Mouse (Mus musculus) stomach, embryonic 16.5 days (tissue): ENCODE data around the gene Polr2l. TPM values are rescaled to one million over a fixed set of nuclear protein-coding genes. Genes with fewer than 3 reads are reported as not detected.

ENCODE experiments used
- ATAC-seq: fragments of 200-750 bp; cut with Nextera tagmentation; 2 replicates; pipeline ENCODE4 v1.8.0; 2017; ENCODE audit warnings: moderate number of reproducible peaks, moderate TSS enrichment; ENCODE audit not compliant: insufficient read depth, low FRiP score
- H3K27ac ChIP-seq: fragments of 300-500 bp; sonication (generic); 2 replicates; pipeline ENCODE4 v1.5.1; 2014; ENCODE audit warnings: low read length
- H3K27me3 ChIP-seq: fragments of 300-500 bp; sonication (generic); 2 replicates; pipeline ENCODE4 v1.6.1; 2014; ENCODE audit warnings: low read length, control low read depth, mixed read lengths; ENCODE audit not compliant: control insufficient read depth, insufficient read depth
- H3K36me3 ChIP-seq: fragments of 300-500 bp; sonication (generic); 2 replicates; pipeline ENCODE4 v1.6.1; 2014; ENCODE audit warnings: low read length; ENCODE audit not compliant: control insufficient read depth, insufficient read depth
- H3K4me1 ChIP-seq: fragments of 300-500 bp; sonication (generic); 2 replicates; pipeline ENCODE4 v1.6.1; 2014; ENCODE audit warnings: low read length, control low read depth, mixed read lengths; ENCODE audit not compliant: control insufficient read depth, insufficient read depth
- H3K4me2 ChIP-seq: fragments of 300-500 bp; sonication (generic); 2 replicates; pipeline ENCODE4 v1.6.1; 2014; ENCODE audit warnings: low read depth, low read length, mixed read lengths
- H3K4me3 ChIP-seq: fragments of 300-500 bp; sonication (generic); replicated peaks from 2 replicates; pipeline ENCODE4 v1.5.1; 2014; ENCODE audit warnings: mild to moderate bottlenecking, low read length
- H3K9ac ChIP-seq: fragments of 300-500 bp; sonication (generic); 2 replicates; pipeline ENCODE4 v1.6.1; 2014; ENCODE audit warnings: low read length
- H3K9me3 ChIP-seq: fragments of 300-500 bp; sonication (generic); replicated peaks from 2 replicates; pipeline ENCODE4 v1.6.1; 2016; ENCODE audit warnings: low read length, control low read depth; ENCODE audit not compliant: control insufficient read depth
- WGBS: fragments of 180-500 bp; shearing (Covaris S2); extraction: QIAGEN DNeasy Blood & Tissue Kit; methylation state at CpG from one replicate; pipeline ENCODE4 v1.1.7; 2014; 5-methylcytosine and 5-hydroxymethylcytosine counted together
- polyA plus RNA-seq: library from polyadenylated mRNA; unstranded; fragments of >200 nt; fragmentation: Nextera tagmentation; extraction: Ambion mirVana; gene quantifications from 2 replicates; pipeline ENCODE4 v1.2.1, GENCODE M21; 2015

Gene Polr2l
- polyA plus RNA-seq = 62.4 and 63.1 TPM in 2 replicates

DNA sequence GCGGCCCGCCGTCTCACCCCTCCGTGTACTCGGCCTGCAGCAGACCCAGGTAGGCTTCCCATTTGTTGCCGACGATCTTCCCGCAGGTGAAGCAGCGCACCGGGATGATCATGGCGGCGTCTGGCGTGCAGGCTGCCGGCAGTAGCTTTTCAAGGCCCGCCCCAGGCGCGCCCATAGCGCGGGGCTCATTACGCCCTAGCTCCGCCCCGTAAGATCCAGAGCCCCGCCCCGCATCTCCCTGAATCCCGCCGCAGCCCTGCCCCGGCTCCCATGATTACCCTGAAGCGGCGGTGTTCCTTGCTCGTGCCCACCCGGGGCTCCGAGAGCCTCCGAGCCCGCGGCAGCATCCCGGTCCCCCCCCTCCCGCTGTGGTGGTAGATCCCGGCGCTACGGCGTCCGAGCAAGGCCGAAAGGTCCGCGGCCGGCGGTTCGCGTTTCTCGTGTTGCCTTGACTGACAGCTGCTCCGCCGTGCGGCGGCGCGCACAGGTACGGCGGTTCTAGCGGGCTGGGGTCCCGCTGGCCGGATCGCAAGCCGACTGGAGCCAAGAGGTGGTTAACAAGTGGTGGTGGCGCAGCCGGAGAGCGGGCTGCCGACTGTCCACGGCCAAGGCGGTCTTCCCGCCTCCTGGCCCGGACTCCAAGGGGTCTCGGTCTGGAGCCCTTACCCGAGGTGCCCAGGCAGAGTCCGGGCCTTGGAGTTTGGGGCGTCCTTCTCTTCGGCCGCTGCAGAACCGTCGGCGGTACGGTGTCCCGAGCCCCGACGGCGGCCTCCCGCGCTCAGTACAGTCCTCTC, at the start of gene Polr2l, which contains the start of gene Tspan4:
TSS of gene Polr2l (minus strand) at position 122 of the 794 bp plus-strand sequence.
TSS of gene Tspan4 (plus strand) at position 230 of the 794 bp plus-strand sequence.
- Histone ChIP-seq H3K27ac (peak within 1 kb of the TSS; percentile 97), H3K27me3 (no peaks in the 10 kb centered on the region), H3K9ac (peak within 1 kb of the TSS; percentile 82), H3K36me3 (peaks cover 6% of the 10 kb centered on the region; the same call in 1 of the 2 replicates), H3K4me1 (peaks cover 36% of the 10 kb centered on the region), H3K9me3 (no peaks in the 10 kb centered on the region), H3K4me3 (peak within 1 kb of the TSS; percentile 72), H3K4me2 (peak within 1 kb of the TSS; percentile 81)
- WGBS = under 1% methylated on average over 86 of the region's 87 CpGs
- peak; percentile 72 for ATAC-seq

DNA sequence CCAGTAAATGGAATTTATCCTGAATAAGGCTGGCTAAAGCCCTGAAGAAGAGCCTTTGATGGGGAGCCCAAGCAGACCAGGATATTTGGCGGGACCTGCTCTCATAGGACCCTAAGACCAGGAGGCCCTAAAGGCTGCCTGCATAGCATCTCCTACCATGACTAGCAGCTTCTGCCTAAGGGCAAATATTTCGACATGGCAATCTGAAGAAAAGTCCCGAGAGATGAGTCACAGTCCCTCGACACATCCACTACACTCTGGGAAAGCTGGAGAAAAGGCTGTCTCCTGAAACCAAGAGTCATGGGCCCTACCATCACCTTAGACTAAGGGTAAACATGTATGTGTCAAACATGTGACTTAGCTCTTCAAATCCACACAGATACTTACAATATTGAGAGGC, 49.3 kb upstream of the Polr2l start:
- no peaks in the 10 kb centered on the region for H3K27me3 ChIP-seq
- H3K36me3 ChIP-seq = peaks cover 5% of the 10 kb centered on the region; the same call in 1 of the 2 replicates
- no peak overlapping the region for H3K27ac ChIP-seq
- no peak overlapping the region for H3K9ac ChIP-seq
- H3K9me3 ChIP-seq = no peaks in the 10 kb centered on the region
- 85% methylated on average over 4 of the region's 4 CpGs for WGBS
- H3K4me2 ChIP-seq = no peak overlapping the region
- ATAC-seq = no peak
- H3K4me1 ChIP-seq = no peaks in the 10 kb centered on the region
- no peak overlapping the region for H3K4me3 ChIP-seq

DNA sequence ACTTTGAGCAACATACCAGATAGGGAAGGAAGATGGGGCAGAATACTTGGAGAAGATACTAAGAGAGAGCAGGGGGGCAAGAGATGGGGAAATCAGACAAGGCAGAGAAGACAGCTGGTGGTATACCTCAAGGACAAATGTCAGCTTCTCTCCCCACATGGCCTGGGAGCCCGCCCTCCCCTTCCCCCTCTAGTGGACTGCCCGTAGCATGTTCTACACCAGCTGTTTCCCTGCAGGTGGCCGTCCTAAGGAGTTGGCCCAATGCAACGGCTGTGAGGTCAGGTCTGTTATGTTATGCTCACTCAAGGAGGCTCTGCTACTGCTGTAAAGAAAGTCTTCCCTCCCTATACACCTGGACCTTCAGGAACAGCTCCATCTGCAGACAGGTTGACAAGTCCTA, 48.1 kb upstream of the Polr2l start:
- ATAC-seq = no peak
- H3K36me3 ChIP-seq = peaks cover 5% of the 10 kb centered on the region; the same call in 1 of the 2 replicates

DNA sequence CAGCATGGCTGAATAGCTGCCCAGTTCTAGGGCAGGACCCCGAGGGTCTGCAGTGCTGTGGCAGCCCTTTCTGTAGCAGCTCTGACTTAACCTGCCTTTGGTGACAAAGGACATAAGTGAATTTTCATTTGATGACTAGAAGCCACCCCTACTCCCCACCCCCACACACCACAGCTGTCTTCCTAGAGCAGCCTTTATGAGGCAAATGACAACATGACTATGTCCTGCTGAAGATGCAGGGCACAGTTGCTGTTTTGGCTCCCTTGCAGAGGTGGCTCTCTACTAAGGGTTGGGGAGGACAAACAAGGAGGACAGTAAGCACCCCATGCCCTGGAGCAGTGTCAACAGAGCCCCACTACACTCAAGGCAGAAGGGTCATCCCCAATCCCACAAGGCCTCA, 44.9 kb upstream of the Polr2l start:
- Histone ChIP-seq H3K4me2 (no peak overlapping the region), H3K27ac (no peak overlapping the region), H3K9ac (no peak overlapping the region), H3K4me1 (no peaks in the 10 kb centered on the region), H3K36me3 (peaks cover 5% of the 10 kb centered on the region; the same call in 1 of the 2 replicates), H3K4me3 (no peak overlapping the region), H3K27me3 (no peaks in the 10 kb centered on the region), H3K9me3 (no peaks in the 10 kb centered on the region)
- ATAC-seq = no peak
- 89% methylated on average over 1 of the region's 1 CpGs for whole genome bisulfite sequencing

More for the DNA sequence above, 48.1 kb upstream of the Polr2l start:
- 44% methylated on average over 4 of the region's 4 CpGs for WGBS
- no peaks in the 10 kb centered on the region for H3K27me3 ChIP-seq
- H3K27ac ChIP-seq = no peak overlapping the region
- H3K4me2 ChIP-seq = no peak overlapping the region
- no peak overlapping the region for H3K4me3 ChIP-seq
- H3K9ac ChIP-seq = no peak overlapping the region
- H3K9me3 ChIP-seq = no peaks in the 10 kb centered on the region
- no peaks in the 10 kb centered on the region for H3K4me1 ChIP-seq

DNA sequence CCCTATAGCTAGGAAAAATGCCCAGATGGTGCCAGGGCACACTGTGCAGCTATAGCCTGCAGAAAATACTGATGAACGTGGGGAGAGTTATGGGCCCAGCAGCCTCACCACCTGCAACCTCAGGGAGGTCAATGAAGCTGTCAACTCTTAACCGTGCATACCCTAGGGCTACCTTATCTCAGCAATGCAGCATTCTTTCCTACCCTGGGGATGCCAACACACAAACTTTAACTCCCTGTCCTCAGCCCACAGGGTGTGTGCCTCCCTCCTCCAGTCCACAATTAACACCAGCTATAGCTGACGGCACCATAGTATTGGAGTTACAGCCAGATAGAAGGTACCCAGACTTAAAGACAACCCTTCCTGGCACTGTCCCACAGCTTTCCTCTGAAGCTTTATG, 44.0 kb upstream of the Polr2l start:
- Histone ChIP-seq H3K4me1 (no peaks in the 10 kb centered on the region), H3K36me3 (peaks cover 5% of the 10 kb centered on the region; the same call in 1 of the 2 replicates), H3K4me2 (no peak overlapping the region), H3K27me3 (no peaks in the 10 kb centered on the region), H3K27ac (no peak overlapping the region), H3K9me3 (no peaks in the 10 kb centered on the region), H3K4me3 (no peak overlapping the region), H3K9ac (no peak overlapping the region)
- ATAC-seq = no peak
- WGBS = 77% methylated on average over 3 of the region's 3 CpGs

DNA sequence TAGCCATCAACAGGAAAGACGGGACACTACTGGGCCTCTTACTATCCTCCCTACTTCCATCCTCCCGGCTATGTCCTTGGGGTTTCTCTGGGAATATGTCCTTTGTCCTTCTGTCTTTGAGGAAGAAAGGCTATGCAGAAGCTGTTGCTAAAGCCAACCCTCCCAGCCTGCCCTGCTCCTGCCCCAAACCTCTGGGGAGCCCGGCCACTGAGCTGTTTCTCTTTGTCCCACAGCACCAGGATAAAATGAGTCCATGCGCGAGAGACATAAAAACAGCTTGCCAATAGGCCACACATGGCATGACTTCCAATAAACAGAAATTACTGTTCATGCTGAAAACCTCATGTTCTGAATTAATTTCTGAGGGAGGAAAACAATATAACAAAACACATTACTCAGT, 43.4 kb upstream of the Polr2l start:
- no peaks in the 10 kb centered on the region for H3K27me3 ChIP-seq
- H3K9ac ChIP-seq = no peak overlapping the region
- H3K4me2 ChIP-seq = no peak overlapping the region
- H3K9me3 ChIP-seq = no peaks in the 10 kb centered on the region
- H3K4me1 ChIP-seq = no peaks in the 10 kb centered on the region
- ATAC-seq = no peak
- no peak overlapping the region for H3K27ac ChIP-seq
- peaks cover 5% of the 10 kb centered on the region; the same call in 1 of the 2 replicates for H3K36me3 ChIP-seq
- no peak overlapping the region for H3K4me3 ChIP-seq
- 90% methylated on average over 5 of the region's 5 CpGs for WGBS

DNA sequence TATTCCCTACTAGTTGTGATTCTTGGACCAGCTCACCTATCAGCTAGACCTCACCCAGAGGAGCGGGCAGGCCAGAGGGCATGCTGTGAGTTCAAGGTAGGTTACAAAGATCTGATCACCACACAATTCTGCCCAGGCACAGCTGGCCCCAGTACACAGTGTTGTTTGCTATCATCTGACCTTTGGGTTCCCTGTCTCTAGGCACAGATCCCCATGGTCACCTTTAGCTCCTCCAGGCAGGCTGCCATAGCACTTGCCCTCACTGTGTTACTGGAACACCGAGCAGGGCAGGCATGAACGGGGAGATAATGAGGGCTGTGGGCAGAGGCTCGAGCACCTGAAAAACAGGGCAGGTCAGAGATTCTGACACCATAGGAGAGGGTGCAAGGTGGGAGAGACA, 42.7 kb upstream of the Polr2l start:
- no peak overlapping the region for H3K4me3 ChIP-seq
- WGBS = 85% methylated on average over 4 of the region's 4 CpGs
- peaks cover 5% of the 10 kb centered on the region; the same call in 1 of the 2 replicates for H3K36me3 ChIP-seq
- H3K27ac ChIP-seq = no peak overlapping the region
- no peak overlapping the region for H3K9ac ChIP-seq
- H3K27me3 ChIP-seq = no peaks in the 10 kb centered on the region
- no peak; the same call in 1 of the 2 replicates for ATAC-seq
- no peaks in the 10 kb centered on the region for H3K4me1 ChIP-seq
- no peak overlapping the region for H3K4me2 ChIP-seq
- no peaks in the 10 kb centered on the region for H3K9me3 ChIP-seq

DNA sequence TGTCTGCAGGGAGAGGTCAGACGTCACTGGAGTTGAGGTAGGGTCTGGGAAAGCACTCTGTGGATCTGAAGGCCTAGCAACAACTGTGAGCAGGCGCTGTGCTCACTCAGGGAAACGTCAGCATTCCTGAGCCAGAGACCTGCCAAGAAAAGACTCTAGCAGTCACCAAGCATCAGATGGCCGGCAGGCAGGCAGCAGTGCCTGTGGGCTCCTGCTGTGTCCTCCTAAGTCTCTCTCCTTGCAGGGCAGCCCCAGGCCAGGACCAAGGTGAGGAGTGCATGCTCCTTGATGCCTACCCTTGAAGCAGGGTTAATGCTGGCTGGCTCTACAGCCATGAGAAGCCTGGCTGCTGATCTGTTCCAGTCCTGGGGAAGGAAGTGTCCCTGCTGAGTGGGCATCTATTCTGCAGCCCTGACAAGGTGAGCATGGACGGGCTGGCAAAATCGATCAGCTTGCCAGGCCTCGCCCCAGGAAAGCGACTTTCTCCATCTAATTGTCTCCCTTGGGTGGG, 35.8 kb upstream of the Polr2l start:
- H3K27ac ChIP-seq = no peak overlapping the region
- H3K4me2 ChIP-seq = no peak overlapping the region
- no peaks in the 10 kb centered on the region for H3K36me3 ChIP-seq
- no peak for ATAC-seq
- no peaks in the 10 kb centered on the region for H3K9me3 ChIP-seq
- 75% methylated on average over 8 of the region's 8 CpGs for WGBS
- H3K27me3 ChIP-seq = no peaks in the 10 kb centered on the region
- no peak overlapping the region for H3K4me3 ChIP-seq
- no peaks in the 10 kb centered on the region for H3K4me1 ChIP-seq
- no peak overlapping the region; the same call in 1 of the 2 replicates for H3K9ac ChIP-seq

DNA sequence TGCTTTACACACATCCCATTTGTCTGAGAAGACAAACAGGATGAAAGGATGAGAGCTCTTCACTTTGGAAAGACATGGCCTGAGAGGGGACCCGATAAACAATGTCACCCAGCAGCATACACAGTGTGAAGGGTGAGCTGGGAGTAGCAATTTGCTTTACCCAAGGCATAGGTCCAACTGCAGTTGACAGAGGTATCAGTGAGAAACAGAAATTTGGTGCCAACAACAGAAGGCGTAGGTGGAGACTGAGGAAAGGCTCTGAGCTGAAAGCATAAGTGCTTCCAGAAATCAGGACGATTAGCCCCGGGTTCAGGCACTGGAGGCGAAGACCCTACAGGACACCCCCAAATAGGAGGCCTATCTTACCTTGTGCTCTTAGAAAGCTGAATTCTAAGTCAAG, 35.3 kb upstream of the Polr2l start:
- Histone ChIP-seq H3K4me3 (no peak overlapping the region), H3K9ac (no peak overlapping the region), H3K9me3 (no peaks in the 10 kb centered on the region), H3K4me1 (no peaks in the 10 kb centered on the region), H3K36me3 (no peaks in the 10 kb centered on the region), H3K4me2 (no peak overlapping the region), H3K27me3 (no peaks in the 10 kb centered on the region), H3K27ac (no peak overlapping the region)
- WGBS = 88% methylated on average over 5 of the region's 5 CpGs
- no peak for ATAC-seq
